Mouse (Mus musculus) hindbrain, embryonic 12.5 days (tissue): Measurements from ENCODE around the gene Fam210b. TPM values are rescaled to one million over a fixed set of nuclear protein-coding genes. Genes with fewer than 3 reads are reported as not detected.

ENCODE experiments used
- ATAC-seq: fragments of 200-750 bp; cut with Nextera tagmentation; 2 replicates; pipeline ENCODE4 v1.8.0; 2017; ENCODE audit warnings: moderate TSS enrichment; ENCODE audit not compliant: low FRiP score
- H3K27ac ChIP-seq: fragments of 300-500 bp; sonication (generic); 2 replicates; pipeline ENCODE4 v1.5.1; 2016; ENCODE audit warnings: mild to moderate bottlenecking
- H3K27me3 ChIP-seq: fragments of 300-500 bp; sonication (generic); 2 replicates; pipeline ENCODE4 v1.6.1; 2016; ENCODE audit warnings: mild to moderate bottlenecking
- H3K36me3 ChIP-seq: fragments of 300-500 bp; sonication (generic); 2 replicates; pipeline ENCODE4 v1.6.1; 2016; ENCODE audit warnings: mild to moderate bottlenecking
- H3K4me1 ChIP-seq: fragments of 300-500 bp; sonication (generic); 2 replicates; pipeline ENCODE4 v1.6.1; 2016
- H3K4me2 ChIP-seq: fragments of 300-500 bp; sonication (generic); replicated peaks from 2 replicates; pipeline ENCODE4 v1.6.1; 2016; ENCODE audit warnings: mild to moderate bottlenecking
- H3K4me3 ChIP-seq: fragments of 300-500 bp; sonication (generic); 2 replicates; pipeline ENCODE4 v1.5.1; 2016; ENCODE audit warnings: mild to moderate bottlenecking
- H3K9ac ChIP-seq: fragments of 300-500 bp; sonication (generic); 2 replicates; pipeline ENCODE4 v1.6.1; 2016; ENCODE audit warnings: mild to moderate bottlenecking, moderate library complexity
- H3K9me3 ChIP-seq: fragments of 300-500 bp; sonication (generic); replicated peaks from 2 replicates; pipeline ENCODE4 v1.6.1; 2016; ENCODE audit warnings: mild to moderate bottlenecking
- WGBS: fragments of 180-500 bp; shearing (Covaris S2); methylation state at CpG from one replicate; pipeline ENCODE4 v1.1.7; 2016; 5-methylcytosine and 5-hydroxymethylcytosine counted together
- polyA plus RNA-seq: library from polyadenylated mRNA; unstranded; fragments of >200 nt; fragmentation: Nextera tagmentation; extraction: Ambion mirVana; gene quantifications from 2 replicates; pipeline ENCODE4 v1.2.1, GENCODE M21; 2016

The Fam210b gene
- polyA plus RNA-seq, 1 experiment from 2014 or later, result 33.1 TPM

- Histone ChIP-seq H3K9ac (no peak overlapping the region), H3K4me1 (peaks cover 10% of the 10 kb centered on the region; the same call in 1 of the 2 replicates), H3K4me2 (no peak overlapping the region), H3K27ac (peak overlapping the region; percentile 37), H3K36me3 (no peaks in the 10 kb centered on the region), H3K4me3 (no peak overlapping the region), H3K9me3 (no peaks in the 10 kb centered on the region), H3K27me3 (no peaks in the 10 kb centered on the region)
- 72% methylated on average over 19 of the region's 19 CpGs for WGBS
- no peak for ATAC-seq
Observed at GRCm38 (mm10) chr2:172338206-172338942, 7.0 kb upstream of the Fam210b start.

GRCm38 (mm10) chr2:172340936-172341335 is 4.4 kb upstream of the Fam210b start:
- no peaks in the 10 kb centered on the region for H3K36me3 ChIP-seq
- H3K4me1 ChIP-seq, result peaks cover 11% of the 10 kb centered on the region
- no peak overlapping the region for H3K9ac ChIP-seq
- H3K9me3 ChIP-seq, result no peaks in the 10 kb centered on the region
- WGBS, result 31% methylated on average over 3 of the region's 3 CpGs
- no peaks in the 10 kb centered on the region for H3K27me3 ChIP-seq
- ATAC-seq, result no peak
- H3K27ac ChIP-seq, result no peak overlapping the region
- no peak overlapping the region for H3K4me3 ChIP-seq
- no peak overlapping the region for H3K4me2 ChIP-seq

GRCm38 (mm10) chr2:172341606-172342005 is 3.8 kb upstream of the Fam210b start:
- WGBS, result 27% methylated on average over 5 of the region's 5 CpGs
- H3K4me1 ChIP-seq, result peaks cover 14% of the 10 kb centered on the region
- no peak overlapping the region for H3K27ac ChIP-seq
- no peak for ATAC-seq
- H3K4me3 ChIP-seq, result no peak overlapping the region
- no peaks in the 10 kb centered on the region for H3K36me3 ChIP-seq
- H3K27me3 ChIP-seq, result no peaks in the 10 kb centered on the region
- no peak overlapping the region for H3K9ac ChIP-seq
- no peaks in the 10 kb centered on the region for H3K9me3 ChIP-seq
- H3K4me2 ChIP-seq, result no peak overlapping the region

GRCm38 (mm10) chr2:172343751-172344150 is 1.6 kb upstream of the Fam210b start:
- Histone ChIP-seq H3K4me2 (no peak overlapping the region), H3K9me3 (no peaks in the 10 kb centered on the region), H3K27ac (no peak overlapping the region), H3K27me3 (no peaks in the 10 kb centered on the region), H3K4me3 (no peak overlapping the region), H3K4me1 (peaks cover 23% of the 10 kb centered on the region), H3K36me3 (no peaks in the 10 kb centered on the region), H3K9ac (no peak overlapping the region)
- ATAC-seq, result no peak
- 90% methylated on average over 7 of the region's 7 CpGs for WGBS

GRCm38 (mm10) chr2:172344669-172345068 is 696 bp upstream of the Fam210b start:
- Histone ChIP-seq H3K27ac (0 out of 2 replicates have a peak overlapping the region, but pooled peaks have one; percentile 40), H3K9me3 (no peaks in the 10 kb centered on the region), H3K27me3 (no peaks in the 10 kb centered on the region), H3K9ac (no peak overlapping the region), H3K4me1 (peaks cover 23% of the 10 kb centered on the region), H3K4me3 (no peak overlapping the region), H3K36me3 (no peaks in the 10 kb centered on the region), H3K4me2 (peak overlapping the region; percentile 97)
- peak; percentile 2; the same call in 1 of the 2 replicates for ATAC-seq
- 36% methylated on average over 5 of the region's 5 CpGs for WGBS

GRCm38 (mm10) chr2:172346034-172346929 is 917 bp downstream of the Fam210b start:
- H3K27ac ChIP-seq, result no peak overlapping the region
- WGBS, result 9% methylated on average over 31 of the region's 31 CpGs
- peak overlapping the region; percentile 97 for H3K4me2 ChIP-seq
- no peaks in the 10 kb centered on the region for H3K27me3 ChIP-seq
- H3K9ac ChIP-seq, result peak overlapping the region; percentile 75
- H3K9me3 ChIP-seq, result no peaks in the 10 kb centered on the region
- H3K36me3 ChIP-seq, result no peaks in the 10 kb centered on the region
- peak; percentile 2; the same call in 1 of the 2 replicates for ATAC-seq
- H3K4me3 ChIP-seq, result peak overlapping the region; percentile 72
- peaks cover 21% of the 10 kb centered on the region for H3K4me1 ChIP-seq

GRCm38 (mm10) chr2:172346933-172347611 is 1.7 kb downstream of the Fam210b start:
- no peak overlapping the region for H3K9ac ChIP-seq
- 59% methylated on average over 8 of the region's 8 CpGs for WGBS

GRCm38 (mm10) chr2:172348297-172348950 is 3.1 kb downstream of the Fam210b start:
- Histone ChIP-seq H3K27ac (peak overlapping the region; percentile 55), H3K9me3 (no peaks in the 10 kb centered on the region), H3K27me3 (no peaks in the 10 kb centered on the region), H3K36me3 (no peaks in the 10 kb centered on the region), H3K4me2 (no peak overlapping the region), H3K9ac (no peak overlapping the region), H3K4me1 (peaks cover 20% of the 10 kb centered on the region), H3K4me3 (no peak overlapping the region)
- 62% methylated on average over 3 of the region's 3 CpGs for WGBS
- no peak for ATAC-seq

More at GRCm38 (mm10) chr2:172346933-172347611, 1.7 kb downstream of the Fam210b start:
- H3K27ac ChIP-seq, result 0 out of 2 replicates have a peak overlapping the region, but pooled peaks have one; percentile 55
- no peaks in the 10 kb centered on the region for H3K27me3 ChIP-seq
- peaks cover 16% of the 10 kb centered on the region for H3K4me1 ChIP-seq
- ATAC-seq, result no peak
- peak overlapping the region; percentile 97 for H3K4me2 ChIP-seq
- no peaks in the 10 kb centered on the region for H3K9me3 ChIP-seq
- no peaks in the 10 kb centered on the region for H3K36me3 ChIP-seq
- peak overlapping the region; percentile 72; the same call in 1 of the 2 replicates for H3K4me3 ChIP-seq

- no peaks in the 10 kb centered on the region for H3K9me3 ChIP-seq
- 82% methylated on average over 14 of the region's 14 CpGs for WGBS
- H3K4me1 ChIP-seq, result peaks cover 19% of the 10 kb centered on the region
- H3K27me3 ChIP-seq, result no peaks in the 10 kb centered on the region
- no peak overlapping the region for H3K27ac ChIP-seq
- peaks cover 1% of the 10 kb centered on the region; the same call in 1 of the 2 replicates for H3K36me3 ChIP-seq
- no peak overlapping the region for H3K4me3 ChIP-seq
- H3K4me2 ChIP-seq, result no peak overlapping the region
- no peak overlapping the region for H3K9ac ChIP-seq
- ATAC-seq, result no peak
Observed at GRCm38 (mm10) chr2:172349776-172350175, 4.4 kb downstream of the Fam210b start.

- Histone ChIP-seq H3K4me3 (no peak overlapping the region), H3K27me3 (no peaks in the 10 kb centered on the region), H3K36me3 (peaks cover 11% of the 10 kb centered on the region), H3K9me3 (no peaks in the 10 kb centered on the region), H3K27ac (no peak overlapping the region), H3K4me2 (no peak overlapping the region), H3K4me1 (peaks cover 16% of the 10 kb centered on the region; the same call in 1 of the 2 replicates), H3K9ac (no peak overlapping the region)
- ATAC-seq, result no peak
- WGBS, result 77% methylated on average over 8 of the region's 8 CpGs
Observed at GRCm38 (mm10) chr2:172350773-172351172, 5.4 kb downstream of the Fam210b start.

- no peaks in the 10 kb centered on the region for H3K9me3 ChIP-seq
- no peak for ATAC-seq
- H3K4me3 ChIP-seq, result no peak overlapping the region
- WGBS, result 67% methylated on average over 9 of the region's 9 CpGs
- H3K4me2 ChIP-seq, result no peak overlapping the region
- H3K4me1 ChIP-seq, result peaks cover 4% of the 10 kb centered on the region; the same call in 1 of the 2 replicates
- no peaks in the 10 kb centered on the region for H3K27me3 ChIP-seq
- H3K36me3 ChIP-seq, result peaks cover 33% of the 10 kb centered on the region
- no peak overlapping the region for H3K9ac ChIP-seq
- H3K27ac ChIP-seq, result no peak overlapping the region
Observed at GRCm38 (mm10) chr2:172353218-172353617, 7.9 kb downstream of the Fam210b start.
